Mouse (Mus musculus): ENCODE measurements around the gene Fyttd1. TPM values are rescaled to one million over a fixed set of nuclear protein-coding genes. Genes with fewer than 3 reads are reported as not detected.
"Not testable (repeated sequence)": the region's sequence is repeated elsewhere in the genome, so short reads cannot be mapped to it uniquely, and the experiment has no call there.

Gene Fyttd1
- polyA plus RNA-seq, 1 experiment from 2014 or later: 114 TPM

DNA sequence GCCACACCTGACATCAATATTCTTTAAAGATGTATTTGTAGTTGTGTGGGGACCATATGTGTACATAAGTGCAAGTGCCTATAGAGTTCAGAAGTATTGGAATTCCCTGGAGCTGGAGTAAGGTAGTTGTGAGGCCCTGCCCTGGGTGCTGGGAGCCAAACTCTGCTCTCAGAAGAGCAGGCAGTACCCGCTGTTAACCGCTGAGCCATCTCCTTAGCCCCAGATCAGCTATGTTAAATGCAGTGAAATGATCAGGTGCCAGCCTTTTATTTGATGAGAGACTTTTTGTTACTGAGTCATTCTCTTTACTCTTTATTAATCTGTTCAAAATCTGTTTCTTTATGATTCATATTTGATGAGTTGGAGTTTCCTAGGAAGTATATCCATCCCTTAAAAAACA lies 52.6 kb downstream of the Fyttd1 start:
- Histone ChIP-seq H3K4me3 (no peak overlapping the region), H3K4me1 (no peaks in the 10 kb centered on the region), H3K9me3 (no peaks in the 10 kb centered on the region), H3K4me2 (replicated peaks) (no peak overlapping the region), H3K27me3 (no peaks in the 10 kb centered on the region), H3K9ac (replicated peaks) (no peak overlapping the region), H3K27ac (replicated peaks) (no peak overlapping the region), H3K36me3 (no peaks in the 10 kb centered on the region; the same call in 1 of the 2 replicates)
- ATAC-seq (ENCODE audit: low FRiP score, low read depth): no peak
- 35% methylated on average over 2 of the region's 2 CpGs for WGBS

DNA sequence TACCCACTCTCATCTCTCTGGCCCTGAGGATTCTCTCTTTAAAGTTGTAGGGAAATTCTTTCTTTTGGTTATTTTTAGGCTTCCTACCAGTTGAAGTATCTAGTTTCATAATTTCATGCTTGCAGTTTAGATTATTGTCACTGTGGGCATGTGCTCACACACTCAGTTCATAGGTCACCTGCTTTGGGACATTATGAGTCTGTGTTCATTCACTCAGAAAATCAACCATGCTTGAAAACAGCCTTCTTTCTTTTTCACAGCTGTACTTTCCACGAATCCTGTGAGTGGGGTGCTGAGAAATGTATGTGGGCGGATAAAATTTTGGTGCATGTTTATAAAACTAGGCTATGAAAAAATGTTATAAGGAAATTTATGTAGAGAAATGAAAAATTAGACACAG lies 57.2 kb downstream of the Fyttd1 start:
- ATAC-seq (ENCODE audit: low FRiP score, low read depth): no peak
- Histone ChIP-seq H3K9me3 (no peaks in the 10 kb centered on the region), H3K27me3 (no peaks in the 10 kb centered on the region), H3K4me1 (peaks cover 9% of the 10 kb centered on the region; the same call in 1 of the 2 replicates), H3K27ac (replicated peaks) (no peak overlapping the region), H3K9ac (replicated peaks) (no peak overlapping the region), H3K4me3 (no peak overlapping the region), H3K4me2 (replicated peaks) (no peak overlapping the region), H3K36me3 (no peaks in the 10 kb centered on the region)
- WGBS: 79% methylated on average over 2 of the region's 2 CpGs

DNA sequence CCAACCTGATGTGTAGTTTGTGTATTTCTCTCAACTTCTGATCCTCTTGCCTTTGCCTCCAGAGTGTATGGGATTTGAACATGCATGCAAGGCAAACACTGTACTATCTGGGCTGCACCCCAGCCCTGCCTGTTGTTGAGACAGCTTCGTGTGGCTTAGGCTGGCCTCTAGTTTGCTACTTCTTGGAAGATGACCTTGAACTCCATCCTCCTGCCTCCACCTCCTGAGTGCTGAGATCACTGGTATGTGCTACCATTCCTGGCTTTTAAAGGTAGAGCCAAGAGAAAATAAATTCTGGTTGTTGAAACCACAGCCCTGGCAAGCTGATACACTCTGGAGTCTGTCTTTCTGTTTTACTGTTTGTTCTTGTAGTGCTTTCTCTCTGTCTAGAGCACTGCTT lies 57.8 kb downstream of the Fyttd1 start:
- no peak overlapping the region for H3K4me2 ChIP-seq (replicated peaks)
- no peaks in the 10 kb centered on the region for H3K36me3 ChIP-seq
- H3K27me3 ChIP-seq: no peaks in the 10 kb centered on the region
- ATAC-seq (ENCODE audit: low FRiP score, low read depth): no peak
- H3K9ac ChIP-seq (replicated peaks): no peak overlapping the region
- 82% methylated on average over 1 of the region's 1 CpGs for WGBS
- no peak overlapping the region for H3K4me3 ChIP-seq
- H3K4me1 ChIP-seq: peaks cover 9% of the 10 kb centered on the region; the same call in 1 of the 2 replicates
- H3K9me3 ChIP-seq: no peaks in the 10 kb centered on the region
- no peak overlapping the region for H3K27ac ChIP-seq (replicated peaks)

DNA sequence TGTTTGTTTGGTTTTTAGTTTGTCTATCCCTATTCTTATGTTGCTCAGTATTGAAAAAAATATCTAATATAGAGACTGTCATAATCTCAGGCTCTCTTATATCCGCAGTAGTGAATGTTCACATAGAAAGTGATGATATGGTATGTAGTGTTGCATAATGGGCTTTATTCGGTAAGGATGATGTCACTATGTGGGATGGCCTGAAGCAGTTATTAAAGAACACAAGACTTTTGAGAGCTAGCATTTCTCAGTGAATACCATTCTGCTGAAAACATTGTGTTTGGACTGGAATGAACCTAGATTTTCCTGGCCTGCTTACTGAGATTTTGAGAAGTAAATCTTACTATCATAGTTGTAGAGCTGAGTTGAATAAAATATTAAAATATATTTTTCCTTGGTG lies 60.1 kb downstream of the Fyttd1 start:
- no peak for ATAC-seq (ENCODE audit: low FRiP score, low read depth)
- Histone ChIP-seq H3K27me3 (no peaks in the 10 kb centered on the region), H3K9ac (replicated peaks) (no peak overlapping the region), H3K36me3 (no peaks in the 10 kb centered on the region), H3K9me3 (no peaks in the 10 kb centered on the region), H3K4me1 (peaks cover 9% of the 10 kb centered on the region; the same call in 1 of the 2 replicates), H3K4me3 (no peak overlapping the region), H3K27ac (replicated peaks) (no peak overlapping the region), H3K4me2 (replicated peaks) (no peak overlapping the region)
- 94% methylated on average over 2 of the region's 2 CpGs for WGBS

DNA sequence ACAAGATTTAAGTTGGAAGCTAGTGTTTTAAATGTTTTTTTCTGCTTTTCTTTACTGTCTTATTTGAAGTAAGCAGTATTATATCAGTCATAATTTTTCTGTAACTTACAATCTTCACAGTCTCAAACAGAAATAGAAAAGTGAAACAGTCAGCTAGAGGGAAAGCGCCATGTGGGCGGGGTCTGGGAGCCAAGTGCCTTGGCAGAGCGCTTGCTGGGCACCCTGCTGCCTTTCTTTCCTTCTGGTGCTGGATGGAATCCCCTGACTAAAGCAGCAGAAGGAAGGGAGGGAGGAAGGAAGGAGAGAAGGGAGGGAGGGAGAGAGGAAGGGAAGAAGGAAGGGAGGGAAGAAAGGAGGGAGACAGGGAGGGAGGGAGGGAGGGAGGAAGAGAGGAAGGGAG lies 62.0 kb downstream of the Fyttd1 start:
- not testable (repeated sequence) for H3K9ac ChIP-seq (replicated peaks); H3K9me3 ChIP-seq; H3K4me2 ChIP-seq (replicated peaks); H3K27me3 ChIP-seq; H3K36me3 ChIP-seq; H3K27ac ChIP-seq (replicated peaks); ATAC-seq (ENCODE audit: low FRiP score, low read depth); H3K4me1 ChIP-seq; H3K4me3 ChIP-seq
- WGBS: 22% methylated on average over 3 of the region's 3 CpGs

DNA sequence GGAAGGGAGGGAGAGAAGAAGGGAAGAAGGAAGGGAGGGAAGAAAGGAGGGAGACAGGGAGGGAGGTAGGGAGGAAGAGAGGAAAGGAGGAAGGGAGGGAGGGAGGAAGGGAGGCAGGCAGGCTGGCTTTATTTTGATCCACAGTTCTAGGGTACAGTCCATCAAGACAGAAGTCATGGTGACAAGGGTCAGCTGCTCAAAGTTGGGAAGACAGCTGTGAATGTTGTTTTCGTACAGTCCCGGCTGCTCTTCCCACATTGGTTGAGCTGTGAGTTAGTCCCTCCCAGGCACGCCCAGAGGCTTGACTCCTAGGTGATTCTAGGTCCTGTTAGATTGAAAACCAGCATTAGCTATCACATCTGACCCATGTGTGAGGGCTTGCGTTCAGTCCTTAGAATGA lies 62.4 kb downstream of the Fyttd1 start:
- H3K4me1 ChIP-seq; H3K9ac ChIP-seq (replicated peaks); H3K9me3 ChIP-seq; ATAC-seq (ENCODE audit: low FRiP score, low read depth); H3K4me2 ChIP-seq (replicated peaks); H3K36me3 ChIP-seq; H3K4me3 ChIP-seq; H3K27ac ChIP-seq (replicated peaks); H3K27me3 ChIP-seq: not testable (repeated sequence)
- 86% methylated on average over 4 of the region's 4 CpGs for WGBS

DNA sequence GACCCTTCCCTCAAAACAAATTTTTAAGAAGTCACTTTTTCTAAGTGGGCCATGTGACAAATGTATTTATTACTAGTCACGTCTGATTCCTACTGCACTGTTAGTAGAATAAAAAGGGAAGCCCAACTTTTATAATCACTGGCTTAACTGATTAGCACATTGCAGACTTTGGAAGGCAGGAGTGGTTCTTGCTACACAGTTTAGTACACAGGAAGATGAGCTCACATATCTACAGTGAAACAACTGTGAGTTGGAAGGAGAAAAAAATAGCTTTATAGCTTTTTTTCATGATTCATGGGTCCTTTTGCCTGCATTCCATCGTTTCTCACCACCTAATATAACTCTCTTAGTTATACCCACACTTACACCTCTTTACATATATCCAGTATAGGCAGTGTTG lies 63.9 kb downstream of the Fyttd1 start:
- not testable (repeated sequence) for ATAC-seq (ENCODE audit: low FRiP score, low read depth); H3K4me2 ChIP-seq (replicated peaks); H3K4me3 ChIP-seq; H3K9me3 ChIP-seq; H3K4me1 ChIP-seq; H3K27me3 ChIP-seq; H3K36me3 ChIP-seq; H3K27ac ChIP-seq (replicated peaks); H3K9ac ChIP-seq (replicated peaks)
- WGBS: 89% methylated on average over 2 of the region's 2 CpGs

DNA sequence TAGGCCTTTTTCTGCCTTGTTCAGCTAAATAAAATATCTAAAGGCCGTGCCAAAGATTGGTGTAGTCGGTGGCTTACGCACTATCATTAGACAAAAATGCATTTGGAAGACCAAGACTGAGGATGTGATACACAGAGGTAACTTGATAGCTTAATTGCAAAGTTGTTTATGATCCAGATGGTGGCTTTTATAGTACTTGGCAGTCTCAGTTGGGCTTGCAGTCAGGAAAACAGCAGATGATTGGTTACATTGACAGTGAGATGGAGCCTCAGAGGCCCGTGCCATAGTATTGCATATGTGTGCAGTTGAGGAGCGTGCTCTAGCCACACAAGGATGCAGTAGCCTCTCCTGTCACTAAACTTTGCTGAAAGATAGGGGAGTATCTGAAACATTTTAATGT lies 65.4 kb downstream of the Fyttd1 start:
- no peaks in the 10 kb centered on the region for H3K9me3 ChIP-seq
- H3K27ac ChIP-seq (replicated peaks): no peak overlapping the region
- no peak overlapping the region for H3K4me2 ChIP-seq (replicated peaks)
- H3K9ac ChIP-seq (replicated peaks): no peak overlapping the region
- no peak overlapping the region for H3K4me3 ChIP-seq
- no peak for ATAC-seq (ENCODE audit: low FRiP score, low read depth)
- no peaks in the 10 kb centered on the region for H3K27me3 ChIP-seq
- H3K4me1 ChIP-seq: no peaks in the 10 kb centered on the region
- 96% methylated on average over 5 of the region's 5 CpGs for WGBS
- H3K36me3 ChIP-seq: no peaks in the 10 kb centered on the region

DNA sequence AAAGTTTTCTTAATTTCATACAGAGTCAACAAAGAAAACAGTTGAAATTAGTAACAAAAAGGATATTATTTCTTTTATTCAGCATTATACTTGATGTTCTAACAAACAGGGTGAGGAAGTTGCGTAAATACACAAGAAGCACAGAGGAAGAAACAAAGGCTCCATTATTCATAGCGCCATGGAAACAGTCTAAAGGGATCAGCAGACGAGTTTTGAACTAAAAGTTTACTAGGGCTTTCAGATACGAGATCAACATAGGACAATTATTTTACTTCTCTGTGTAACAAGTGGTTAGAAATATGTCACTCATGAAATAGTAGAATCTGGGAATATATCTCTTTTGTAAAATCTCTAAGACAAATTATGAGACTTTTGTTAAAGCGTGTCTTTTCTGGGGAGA lies 68.1 kb downstream of the Fyttd1 start:
- no peaks in the 10 kb centered on the region for H3K4me1 ChIP-seq
- no peaks in the 10 kb centered on the region for H3K36me3 ChIP-seq
- H3K4me3 ChIP-seq: no peak overlapping the region
- H3K9ac ChIP-seq (replicated peaks): no peak overlapping the region
- 47% methylated on average over 5 of the region's 5 CpGs for WGBS
- H3K27ac ChIP-seq (replicated peaks): no peak overlapping the region
- no peaks in the 10 kb centered on the region for H3K9me3 ChIP-seq
- ATAC-seq (ENCODE audit: low FRiP score, low read depth): no peak
- H3K4me2 ChIP-seq (replicated peaks): no peak overlapping the region
- no peaks in the 10 kb centered on the region for H3K27me3 ChIP-seq

DNA sequence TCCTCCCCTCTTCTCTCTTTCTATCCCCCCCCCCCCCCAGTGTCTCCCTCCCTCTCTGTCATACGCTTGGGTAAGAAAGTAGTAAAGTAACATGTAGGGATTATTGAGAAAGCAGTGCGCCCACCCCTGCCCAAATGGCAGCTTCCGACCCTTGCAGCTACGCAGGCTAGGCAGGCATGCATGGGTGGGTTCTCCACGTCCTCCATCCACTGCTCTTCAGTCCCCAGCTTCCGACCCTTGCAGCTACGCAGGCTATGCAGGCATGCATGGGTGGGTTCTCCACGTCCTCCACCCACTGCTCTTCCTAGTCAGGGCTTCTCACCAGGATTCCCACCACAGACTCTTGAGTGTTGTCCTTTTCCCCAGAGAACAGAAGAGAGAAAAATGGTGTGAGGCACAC lies 70.7 kb downstream of the Fyttd1 start:
- Histone ChIP-seq H3K36me3 (no peaks in the 10 kb centered on the region; the same call in 1 of the 2 replicates), H3K27me3 (no peaks in the 10 kb centered on the region), H3K27ac (replicated peaks) (no peak overlapping the region), H3K9ac (replicated peaks) (peak overlapping the region; percentile 24; the same call in 1 of the 2 replicates), H3K4me1 (no peaks in the 10 kb centered on the region), H3K4me3 (no peak overlapping the region), H3K4me2 (replicated peaks) (no peak overlapping the region), H3K9me3 (no peaks in the 10 kb centered on the region)
- ATAC-seq (ENCODE audit: low FRiP score, low read depth): no peak
- WGBS: 80% methylated on average over 8 of the region's 8 CpGs

DNA sequence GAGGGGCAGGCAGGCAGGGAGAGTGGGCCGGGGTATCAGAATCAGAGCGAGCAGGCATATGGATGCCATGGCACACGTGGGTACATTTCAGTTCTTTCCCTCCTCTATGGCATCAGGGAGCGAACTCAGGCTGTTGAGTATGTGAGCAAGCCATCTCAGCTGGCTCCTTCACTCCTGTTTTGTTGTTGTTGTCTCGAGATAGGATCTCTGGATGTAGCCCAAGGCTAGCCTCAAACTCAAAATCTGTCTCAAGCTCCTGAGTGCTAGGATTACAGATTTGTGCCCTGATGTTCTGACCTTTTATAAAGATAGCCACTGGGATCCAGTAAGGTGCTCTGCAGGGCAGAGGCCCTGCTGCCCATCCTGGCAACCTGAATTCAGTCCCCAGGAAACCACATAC lies 71.4 kb downstream of the Fyttd1 start:
- no peaks in the 10 kb centered on the region; the same call in 1 of the 2 replicates for H3K36me3 ChIP-seq
- no peak for ATAC-seq (ENCODE audit: low FRiP score, low read depth)
- H3K4me2 ChIP-seq (replicated peaks): no peak overlapping the region

DNA sequence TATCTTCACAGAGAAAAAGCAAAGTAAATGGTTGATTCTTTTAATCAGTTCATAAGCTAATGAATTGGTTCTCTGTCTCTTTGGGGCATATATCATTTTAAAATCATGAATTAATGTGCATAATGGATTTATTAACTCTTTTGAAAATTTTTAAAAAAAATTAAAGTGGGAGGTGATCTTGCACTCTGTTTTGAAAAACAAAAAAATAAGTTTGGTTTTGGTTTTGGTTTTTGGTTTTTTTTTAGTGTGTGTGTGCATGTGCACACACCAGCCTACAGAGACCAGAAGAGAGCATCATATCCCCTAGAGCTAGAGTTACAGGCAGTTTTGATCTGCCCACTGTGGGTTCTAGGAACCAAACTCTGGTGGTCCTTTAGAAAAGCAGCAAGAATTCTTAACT lies 72.0 kb downstream of the Fyttd1 start:
- Histone ChIP-seq H3K9me3 (no peaks in the 10 kb centered on the region), H3K4me1 (no peaks in the 10 kb centered on the region), H3K4me3 (no peak overlapping the region), H3K27ac (replicated peaks) (no peak overlapping the region), H3K27me3 (no peaks in the 10 kb centered on the region), H3K36me3 (no peaks in the 10 kb centered on the region; the same call in 1 of the 2 replicates), H3K9ac (replicated peaks) (no peak overlapping the region), H3K4me2 (replicated peaks) (no peak overlapping the region)
- ATAC-seq (ENCODE audit: low FRiP score, low read depth): no peak

More for the DNA sequence above, 71.4 kb downstream of the Fyttd1 start:
- Histone ChIP-seq H3K4me1 (no peaks in the 10 kb centered on the region), H3K9ac (replicated peaks) (no peak overlapping the region), H3K4me3 (no peak overlapping the region), H3K9me3 (no peaks in the 10 kb centered on the region), H3K27ac (replicated peaks) (no peak overlapping the region), H3K27me3 (no peaks in the 10 kb centered on the region)
- 94% methylated on average over 5 of the region's 5 CpGs for WGBS

DNA sequence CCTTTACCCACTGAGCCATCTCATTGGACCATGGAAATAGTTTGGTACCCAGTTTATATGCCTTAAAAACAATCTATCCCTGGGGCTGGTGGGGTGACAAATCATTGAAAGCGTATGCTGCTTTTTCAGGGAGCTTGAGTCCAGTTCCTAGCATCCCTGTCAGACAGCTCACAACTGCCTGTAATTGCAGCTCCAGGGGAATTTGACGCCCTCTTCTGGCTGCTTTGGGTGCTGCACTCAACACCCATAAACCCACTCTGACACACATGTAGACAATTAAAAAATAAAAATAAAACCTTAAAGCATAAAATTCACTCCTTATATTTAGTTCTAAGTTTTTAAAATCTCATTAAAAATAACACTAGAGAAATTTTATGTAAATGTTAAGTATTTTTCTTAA lies 73.8 kb downstream of the Fyttd1 start:
- H3K4me1 ChIP-seq: no peaks in the 10 kb centered on the region
- ATAC-seq (ENCODE audit: low FRiP score, low read depth): no peak
- no peaks in the 10 kb centered on the region for H3K27me3 ChIP-seq
- WGBS: 87% methylated on average over 2 of the region's 2 CpGs
- no peak overlapping the region for H3K4me3 ChIP-seq
- H3K9ac ChIP-seq (replicated peaks): no peak overlapping the region
- H3K9me3 ChIP-seq: no peaks in the 10 kb centered on the region
- H3K4me2 ChIP-seq (replicated peaks): no peak overlapping the region
- H3K27ac ChIP-seq (replicated peaks): no peak overlapping the region
- peaks cover 9% of the 10 kb centered on the region for H3K36me3 ChIP-seq
